Comparison of ENCODE assay signal across 17 mouse cellular contexts in the genomic region with DNA sequence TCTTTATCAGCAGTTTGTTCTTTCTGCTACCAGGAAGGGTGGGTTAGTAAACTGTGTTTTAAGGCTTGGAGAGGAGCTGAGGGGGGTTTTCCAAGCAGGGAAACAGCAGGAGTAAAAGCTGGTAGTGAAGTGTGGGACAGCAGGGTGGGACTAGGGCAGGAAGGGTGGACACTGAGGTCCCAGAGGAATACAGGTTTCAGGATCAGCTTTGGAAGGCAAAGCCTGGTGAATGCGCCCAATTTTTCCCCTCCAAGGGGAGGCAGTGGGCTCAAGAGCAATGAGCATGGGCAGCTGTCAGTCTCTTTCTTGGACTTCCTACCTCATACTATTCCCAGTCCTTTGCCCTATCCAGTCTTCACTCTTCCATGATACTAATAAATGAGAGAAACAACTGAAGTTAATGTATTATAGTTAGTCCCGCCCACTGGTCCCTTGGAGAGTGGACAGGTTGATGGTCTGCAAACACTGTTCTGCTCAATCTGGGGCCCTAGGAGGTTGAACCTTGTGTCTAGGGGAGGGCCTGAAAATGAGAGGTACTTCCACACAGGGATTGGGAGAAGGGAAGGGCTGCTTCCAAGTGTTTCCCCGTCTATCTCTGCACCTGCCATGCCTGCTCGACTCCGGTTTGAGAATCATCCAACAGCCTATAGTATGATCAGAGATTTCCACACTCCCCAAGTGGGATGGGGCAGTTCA. TPM values are rescaled to one million over a fixed set of nuclear protein-coding genes. Genes with fewer than 3 reads are reported as not detected.
DNase-seq lines count a peak whose midpoint lies in the region; ATAC-seq and TF ChIP-seq lines count a peak whose summit lies in the region.
"Had no signal": no experiment of that assay in that cellular context is flagged by ENCODE, and none has a peak within 500 bp of the region (broad histone marks: within the 10 kb centered on the region; RNA-seq: fewer than 3 reads in every experiment).

No protein-coding gene starts in this region.

- no peak overlapping the region for H3K4me2 ChIP-seq in heart, embryonic 13.5 days
- H3K4me2 ChIP-seq in lung, postnatal 0 days (replicated peaks; ENCODE audit: low read depth, low read length): no peak overlapping the region
- no peak overlapping the region for H3K4me2 ChIP-seq in myocyte (ENCODE audit: low read depth)
- no peak overlapping the region for H3K4me2 ChIP-seq in forebrain, postnatal 0 days (ENCODE audit: low read depth)
- H3K4me2 ChIP-seq: lung, embryonic 15.5 days; midbrain, embryonic 13.5 days; neural tube, embryonic 13.5 days had no signal

- no peaks in the 10 kb centered on the region for H3K9me3 ChIP-seq in heart, embryonic 13.5 days
- no peaks in the 10 kb centered on the region for H3K9me3 ChIP-seq in lung, postnatal 0 days (ENCODE audit: low read length)
- no peaks in the 10 kb centered on the region for H3K9me3 ChIP-seq in forebrain, postnatal 0 days (ENCODE audit: low read length)
- H3K9me3 ChIP-seq: lung, embryonic 15.5 days; midbrain, embryonic 13.5 days; neural tube, embryonic 13.5 days had no signal

- H3K27ac ChIP-seq in heart, embryonic 13.5 days (replicated peaks): no peak overlapping the region
- peak overlapping the region; percentile 26; the same call in 1 of the 2 replicates for H3K27ac ChIP-seq in lung, postnatal 0 days (ENCODE audit: low read length)
- no peak overlapping the region for H3K27ac ChIP-seq in forebrain, postnatal 0 days (ENCODE audit: low read depth, low read length)
- H3K27ac ChIP-seq: lung, embryonic 15.5 days; midbrain, embryonic 13.5 days; neural tube, embryonic 13.5 days had no signal

- no peak overlapping the region for H3K4me3 ChIP-seq in heart, embryonic 13.5 days
- no peak overlapping the region for H3K4me3 ChIP-seq in lung, postnatal 0 days (ENCODE audit: low read depth, low read length)
- no peak overlapping the region for H3K4me3 ChIP-seq in myocyte
- H3K4me3 ChIP-seq in forebrain, postnatal 0 days (ENCODE audit: low read depth, low read length): no peak overlapping the region
- H3K4me3 ChIP-seq: lung, embryonic 15.5 days; midbrain, embryonic 13.5 days; neural tube, embryonic 13.5 days had no signal

- 0 out of 2 replicates have a peak overlapping the region, but pooled peaks have one; percentile 19 for H3K9ac ChIP-seq in heart, embryonic 13.5 days
- H3K9ac ChIP-seq in lung, postnatal 0 days (replicated peaks; ENCODE audit: low read depth): no peak overlapping the region
- H3K9ac ChIP-seq in forebrain, postnatal 0 days: no peak overlapping the region
- H3K9ac ChIP-seq: lung, embryonic 15.5 days; midbrain, embryonic 13.5 days; neural tube, embryonic 13.5 days had no signal

- no peak for TF ChIP-seq CTCF in lung, postnatal 0 days (IDR thresholded peaks at IDR 0.05)
- no peak for TF ChIP-seq CTCF in forebrain, postnatal 0 days (IDR thresholded peaks at IDR 0.05; ENCODE audit: low read depth)

- H3K79me2 ChIP-seq in myocyte (ENCODE audit: control insufficient read depth, insufficient read depth): no peaks in the 10 kb centered on the region

- ATAC-seq in heart, embryonic 13.5 days (ENCODE audit: extremely low read depth, insufficient number of reproducible peaks, low FRiP score, low TSS enrichment): no peak
- ATAC-seq in lung, postnatal 0 days: no peak
- no peak for ATAC-seq in forebrain, postnatal 0 days

- peaks cover 5% of the 10 kb centered on the region; the same call in 1 of the 2 replicates for H3K36me3 ChIP-seq in heart, embryonic 13.5 days
- peaks cover under 1% of the 10 kb centered on the region; the same call in 1 of the 2 replicates for H3K36me3 ChIP-seq in lung, postnatal 0 days (ENCODE audit: insufficient read depth, low read length)
- peaks cover 4% of the 10 kb centered on the region for H3K36me3 ChIP-seq in myocyte (ENCODE audit: control insufficient read depth, insufficient read depth)
- no peaks in the 10 kb centered on the region for H3K36me3 ChIP-seq in forebrain, postnatal 0 days (ENCODE audit: insufficient read depth)
- H3K36me3 ChIP-seq: midbrain, embryonic 13.5 days; neural tube, embryonic 13.5 days had no signal

- DNase-seq in heart, adult 9 months (ENCODE audit: low spot score in 2 of 2): no peak
- DNase-seq in lung, postnatal 0 days (ENCODE audit: low spot score): no peak
- no peak for DNase-seq in lung, postnatal 25 days (ENCODE audit: low spot score)
- no peak for DNase-seq in forebrain, postnatal 0 days
- no peak for DNase-seq in right cerebral cortex, postnatal 36 days (ENCODE audit: low spot score in 2 of 2)
- DNase-seq: cerebellum, adult 18-20 months; heart, postnatal 36 days; kidney, adult 18-20 months; right cerebral cortex, adult 18-20 months; thymus, adult 18-20 months; thymus, postnatal 4 days had no signal

- no peaks in the 10 kb centered on the region for H3K27me3 ChIP-seq in heart, embryonic 13.5 days (replicated peaks)
- no peaks in the 10 kb centered on the region for H3K27me3 ChIP-seq in lung, postnatal 0 days (replicated peaks; ENCODE audit: insufficient read depth, low read length)
- H3K27me3 ChIP-seq in myocyte (ENCODE audit: control insufficient read depth, insufficient read depth, insufficient read length): no peaks in the 10 kb centered on the region
- H3K27me3 ChIP-seq in forebrain, postnatal 0 days (ENCODE audit: insufficient read depth, low read length): no peaks in the 10 kb centered on the region
- H3K27me3 ChIP-seq: CH12.LX; lung, embryonic 15.5 days; midbrain, embryonic 13.5 days; neural tube, embryonic 13.5 days had no signal

- TF ChIP-seq EP300 in lung, postnatal 0 days (IDR thresholded peaks at IDR 0.05): no peak

- no peak overlapping the region for H3ac ChIP-seq in myocyte (ENCODE audit: control insufficient read depth, insufficient read length)

- peaks cover 60% of the 10 kb centered on the region for H3K4me1 ChIP-seq in heart, embryonic 13.5 days
- peaks cover 13% of the 10 kb centered on the region for H3K4me1 ChIP-seq in lung, postnatal 0 days (ENCODE audit: insufficient read depth, low read depth, low read length)
- H3K4me1 ChIP-seq in forebrain, postnatal 0 days (ENCODE audit: insufficient read depth): no peaks in the 10 kb centered on the region

- TF ChIP-seq POLR2A in myocyte (IDR thresholded peaks at IDR 0.05; ENCODE audit: insufficient read length, low read depth): no peak

- 81% methylated on average over 5 of the region's 5 CpGs for WGBS in heart, embryonic 13.5 days
- 69% methylated on average over 5 of the region's 5 CpGs for WGBS in lung, postnatal 0 days
- 87% methylated on average over 5 of the region's 5 CpGs for WGBS in forebrain, postnatal 0 days

TF ChIP-seq in myocyte, 11 proteins besides CTCF, POLR2A, EP300 and RAD21:
- TF ChIP-seq USF1 (IDR thresholded peaks at IDR 0.05; ENCODE audit: low read depth) (no peak), POLR2AphosphoS2 (IDR thresholded peaks at IDR 0.05; ENCODE audit: insufficient read length, low read depth) (peak; percentile 31)

RNA-seq across cellular contexts. Expression of gene Ahnak, which starts 36.6 kb away (rescaled TPM):
- 22.8 TPM in 2 replicates for polyA plus RNA-seq in heart, embryonic 13.5 days (2015; fragmentation: Nextera tagmentation; extraction: Ambion mirVana)
- 151 and 163 TPM in 2 replicates for polyA plus RNA-seq in lung, postnatal 0 days (2015; fragmentation: Nextera tagmentation; extraction: Ambion mirVana)
- 93.3 TPM for polyA plus RNA-seq in myocyte (2012; fragmentation: generic; extraction: Trizol)
- 11.4 and 17.9 TPM in 2 replicates for total RNA-seq in forebrain, postnatal 0 days (2014; rRNA removed)
- 3.2 and 3.9 TPM in 2 replicates for polyA plus RNA-seq in forebrain, postnatal 0 days (2015; fragmentation: Nextera tagmentation; extraction: Ambion mirVana)

RNA-seq across cellular contexts. Expression of gene Eef1g, which starts 58.9 kb away (rescaled TPM):
- polyA plus RNA-seq in heart, embryonic 13.5 days (2015; fragmentation: Nextera tagmentation; extraction: Ambion mirVana): 251 and 281 TPM in 2 replicates
- 153 and 159 TPM in 2 replicates for polyA plus RNA-seq in lung, postnatal 0 days (2015; fragmentation: Nextera tagmentation; extraction: Ambion mirVana)
- polyA plus RNA-seq in myocyte (2012; fragmentation: generic; extraction: Trizol): 896 TPM
- total RNA-seq in forebrain, postnatal 0 days (2014; rRNA removed): 524 and 615 TPM in 2 replicates
- polyA plus RNA-seq in forebrain, postnatal 0 days (2015; fragmentation: Nextera tagmentation; extraction: Ambion mirVana): 250 and 269 TPM in 2 replicates
